Mouse (Mus musculus) cerebellum, postnatal 4 days (tissue): ENCODE measurements around the gene Bnipl.

ENCODE experiments used
- DNase-seq, 2 experiments: peaks; one replicate each; pipeline ENCODE4 v3.0.0; 2022; ENCODE audit warnings: low spot score in 2 of 2, mixed read lengths in 1 of 2

The Bnipl gene

GRCm38 (mm10) chr3:95280747-95281146 lies 29.8 kb upstream of the Bnipl start:
- DNase-seq, result peak in 1 of 2 experiments; percentile 6

GRCm38 (mm10) chr3:95277149-95277551 lies 26.2 kb upstream of the Bnipl start:
- no peak for DNase-seq

- DNase-seq, result no peak
Observed at GRCm38 (mm10) chr3:95276428-95276934, 25.5 kb upstream of the Bnipl start.

GRCm38 (mm10) chr3:95275161-95275560 lies 24.2 kb upstream of the Bnipl start:
- no peak for DNase-seq

- no peak for DNase-seq
Observed at GRCm38 (mm10) chr3:95274453-95274852, 23.5 kb upstream of the Bnipl start.

GRCm38 (mm10) chr3:95273471-95273870 lies 22.5 kb upstream of the Bnipl start:
- peak in 1 of 2 experiments; percentile 6 for DNase-seq

GRCm38 (mm10) chr3:95270766-95271364 lies 19.9 kb upstream of the Bnipl start:
- DNase-seq, result no peak

GRCm38 (mm10) chr3:95269789-95270188 lies 18.8 kb upstream of the Bnipl start:
- DNase-seq, result no peak

- DNase-seq, result no peak
Observed at GRCm38 (mm10) chr3:95267855-95268254, 16.9 kb upstream of the Bnipl start.

- no peak for DNase-seq
Observed at GRCm38 (mm10) chr3:95266052-95266451, 15.1 kb upstream of the Bnipl start.

GRCm38 (mm10) chr3:95264724-95265123 lies 13.7 kb upstream of the Bnipl start:
- no peak for DNase-seq

GRCm38 (mm10) chr3:95263089-95263739 lies 12.2 kb upstream of the Bnipl start:
- DNase-seq, result peak in 1 of 2 experiments; percentile 40

- no peak for DNase-seq
Observed at GRCm38 (mm10) chr3:95261975-95262374, 11.0 kb upstream of the Bnipl start.

- DNase-seq, result no peak
Observed at GRCm38 (mm10) chr3:95256931-95257330, 5.9 kb upstream of the Bnipl start.

GRCm38 (mm10) chr3:95250361-95250760 lies 632 bp downstream of the Bnipl start:
- no peak for DNase-seq

- no peak for DNase-seq
Observed at GRCm38 (mm10) chr3:95247660-95248336, 3.2 kb downstream of the Bnipl start.

- DNase-seq, result peak in 1 of 2 experiments; percentile 16
Observed at GRCm38 (mm10) chr3:95246465-95247231, 4.3 kb downstream of the Bnipl start.

GRCm38 (mm10) chr3:95243086-95243485 lies 7.9 kb downstream of the Bnipl start:
- DNase-seq, result no peak

GRCm38 (mm10) chr3:95241498-95241897 lies 9.5 kb downstream of the Bnipl start, which contains the start of gene Gm128:
Gene Gm128, minus strand, starts transcription at chr3:95241598.
- no peak for DNase-seq

GRCm38 (mm10) chr3:95240900-95241299 lies 10.1 kb downstream of the Bnipl start:
- no peak for DNase-seq

GRCm38 (mm10) chr3:95239971-95240370 lies 11.0 kb downstream of the Bnipl start:
- DNase-seq, result no peak

- no peak for DNase-seq
Observed at GRCm38 (mm10) chr3:95239022-95239421, 12.0 kb downstream of the Bnipl start.
